Mouse (Mus musculus) left cerebral cortex, adult 18-20 months (tissue): ENCODE data around the gene Gpr31b. TPM values are rescaled to one million over a fixed set of nuclear protein-coding genes. Genes with fewer than 3 reads are reported as not detected.
"Not testable (repeated sequence)": the region's sequence is repeated elsewhere in the genome, so short reads cannot be mapped to it uniquely, and the experiment has no call there.

Experiments used
- DNase-seq, 2 experiments: peaks; one replicate each; pipeline ENCODE4 v3.0.0; 2021 to 2022; ENCODE audit warnings: low spot score in 2 of 2, mixed read lengths in 1 of 2
- long read RNA-seq, 2 experiments: library from polyadenylated mRNA; stranded (forward); transcript quantifications; one replicate each; pipeline ENCODE4 v2.0.0; 2021
- total RNA-seq, 2 experiments: library from RNA; stranded (reverse); gene quantifications; 2 replicates each; pipeline ENCODE4 v1.2.3; 2021

Gene Gpr31b
- not detected for total RNA-seq
- long read RNA-seq, experiment 1, result 0 reads
- long read RNA-seq, experiment 2, result 0 reads

- DNase-seq, result not testable (repeated sequence)
Measured at GRCm38 (mm10) chr17:13052124-13052813, at the start of gene Gpr31b. Gene Gpr31b, minus strand, starts transcription at chr17:13052296.

- not testable (repeated sequence) for DNase-seq
Measured at GRCm38 (mm10) chr17:13092960-13093359, 40.9 kb upstream of the Gpr31b start.

GRCm38 (mm10) chr17:13092100-13092764 lies 40.1 kb upstream of the Gpr31b start:
- DNase-seq, result not testable (repeated sequence)

GRCm38 (mm10) chr17:13091510-13091909 lies 39.4 kb upstream of the Gpr31b start:
- not testable (repeated sequence) for DNase-seq

GRCm38 (mm10) chr17:13069227-13069626 lies 17.1 kb upstream of the Gpr31b start:
- not testable (repeated sequence) for DNase-seq

- not testable (repeated sequence) for DNase-seq
Measured at GRCm38 (mm10) chr17:13067864-13068385, 15.8 kb upstream of the Gpr31b start.

- DNase-seq, result not testable (repeated sequence)
Measured at GRCm38 (mm10) chr17:13062882-13063281, 10.8 kb upstream of the Gpr31b start.

- not testable (repeated sequence) for DNase-seq
Measured at GRCm38 (mm10) chr17:13060804-13061203, 8.7 kb upstream of the Gpr31b start, which contains the start of gene Tcp10b. Gene Tcp10b, plus strand, starts transcription at chr17:13061104.

- peak; percentile 44 to 59 for DNase-seq
Measured at GRCm38 (mm10) chr17:13043846-13044673, 8.0 kb downstream of the Gpr31b start.

- not testable (repeated sequence) for DNase-seq
Measured at GRCm38 (mm10) chr17:13036627-13037192, 15.4 kb downstream of the Gpr31b start.

- no peak for DNase-seq
Measured at GRCm38 (mm10) chr17:13013316-13013715, 38.8 kb downstream of the Gpr31b start.

GRCm38 (mm10) chr17:13009887-13010286 lies 42.2 kb downstream of the Gpr31b start:
- peak; percentile 9 to 13 for DNase-seq

GRCm38 (mm10) chr17:13008528-13008927 lies 43.6 kb downstream of the Gpr31b start:
- no peak for DNase-seq

GRCm38 (mm10) chr17:13007730-13008425 lies 44.2 kb downstream of the Gpr31b start:
- peak; percentile 99 for DNase-seq

GRCm38 (mm10) chr17:13006984-13007383 lies 45.1 kb downstream of the Gpr31b start:
- DNase-seq, result no peak

- DNase-seq, result not testable (repeated sequence)
Measured at GRCm38 (mm10) chr17:13006546-13006945, 45.5 kb downstream of the Gpr31b start, which contains the start of gene Sod2. Gene Sod2, plus strand, starts transcription at chr17:13006846.

- not testable (repeated sequence) for DNase-seq
Measured at GRCm38 (mm10) chr17:13004436-13004835, 47.7 kb downstream of the Gpr31b start.

GRCm38 (mm10) chr17:13002243-13002642 lies 49.9 kb downstream of the Gpr31b start:
- DNase-seq, result not testable (repeated sequence)
